Mouse (Mus musculus): Measurements from ENCODE around the gene Tceanc2.

Tceanc2 gene

GRCm38 (mm10) chr4:107179561-107179960 is 645 bp upstream of the Tceanc2 start:
- DNase-seq (ENCODE audit: low spot score in 2 of 2), result no peak

- DNase-seq (ENCODE audit: low spot score in 2 of 2), result peak; percentile 90 to 94
These were observed 610 bp downstream of the Tceanc2 start, which contains the start of gene Tmem59 for GRCm38 (mm10) chr4:107178182-107178829. Tmem59 (plus strand) TSS chr4:107178399.

GRCm38 (mm10) chr4:107177506-107177905 is 1.4 kb downstream of the Tceanc2 start:
- DNase-seq (ENCODE audit: low spot score in 2 of 2), result no peak

GRCm38 (mm10) chr4:107167798-107168197 is 11.1 kb downstream of the Tceanc2 start:
- no peak for DNase-seq (ENCODE audit: low spot score in 2 of 2)

GRCm38 (mm10) chr4:107166700-107167099 is 12.2 kb downstream of the Tceanc2 start:
- DNase-seq (ENCODE audit: low spot score in 2 of 2), result no peak

- DNase-seq (ENCODE audit: low spot score in 2 of 2), result peak; percentile 44 to 88
These were observed 14.9 kb downstream of the Tceanc2 start for GRCm38 (mm10) chr4:107163756-107164587.

GRCm38 (mm10) chr4:107163341-107163740 is 15.6 kb downstream of the Tceanc2 start:
- DNase-seq (ENCODE audit: low spot score in 2 of 2), result peak in 1 of 2 experiments; percentile 69

- no peak for DNase-seq (ENCODE audit: low spot score in 2 of 2)
These were observed 18.7 kb downstream of the Tceanc2 start for GRCm38 (mm10) chr4:107160181-107160580.

GRCm38 (mm10) chr4:107159166-107159773 is 19.6 kb downstream of the Tceanc2 start:
- DNase-seq (ENCODE audit: low spot score in 2 of 2), result no peak

- DNase-seq (ENCODE audit: low spot score in 2 of 2), result no peak
These were observed 21.9 kb downstream of the Tceanc2 start for GRCm38 (mm10) chr4:107156983-107157401.

GRCm38 (mm10) chr4:107152571-107152970 is 26.3 kb downstream of the Tceanc2 start:
- no peak for DNase-seq (ENCODE audit: low spot score in 2 of 2)

GRCm38 (mm10) chr4:107150991-107151390 is 27.9 kb downstream of the Tceanc2 start:
- DNase-seq (ENCODE audit: low spot score in 2 of 2), result peak in 1 of 2 experiments; percentile 69

GRCm38 (mm10) chr4:107143511-107143910 is 35.4 kb downstream of the Tceanc2 start:
- no peak for DNase-seq (ENCODE audit: low spot score in 2 of 2)

GRCm38 (mm10) chr4:107139836-107140631 is 38.9 kb downstream of the Tceanc2 start:
- no peak for DNase-seq (ENCODE audit: low spot score in 2 of 2)

GRCm38 (mm10) chr4:107138948-107139835 is 39.7 kb downstream of the Tceanc2 start:
- DNase-seq (ENCODE audit: low spot score in 2 of 2), result no peak

GRCm38 (mm10) chr4:107136531-107136930 is 42.4 kb downstream of the Tceanc2 start:
- DNase-seq (ENCODE audit: low spot score in 2 of 2), result no peak

GRCm38 (mm10) chr4:107135663-107136062 is 43.3 kb downstream of the Tceanc2 start:
- no peak for DNase-seq (ENCODE audit: low spot score in 2 of 2)

GRCm38 (mm10) chr4:107134891-107135290 is 44.0 kb downstream of the Tceanc2 start:
- DNase-seq (ENCODE audit: low spot score in 2 of 2), result no peak

GRCm38 (mm10) chr4:107130534-107130933 is 48.4 kb downstream of the Tceanc2 start:
- DNase-seq (ENCODE audit: low spot score in 2 of 2), result no peak

- no peak for DNase-seq (ENCODE audit: low spot score in 2 of 2)
These were observed 49.5 kb downstream of the Tceanc2 start for GRCm38 (mm10) chr4:107129373-107129772.
